Mouse (Mus musculus) ES-E14 (cell line): ENCODE data around the gene Sh3tc1. TPM values are rescaled to one million over a fixed set of nuclear protein-coding genes. Genes with fewer than 3 reads are reported as not detected.

Experiments used
- DNase-seq: peaks from one replicate; pipeline ENCODE4 v3.0.0-alpha.2; 2013; ENCODE audit warnings: low read depth, low spot score
- H3K27ac ChIP-seq: 2 replicates; pipeline ENCODE4 v1.5.1; 2012; ENCODE audit warnings: low read depth, mild to moderate bottlenecking, low read length, moderate library complexity, mixed read lengths; ENCODE audit not compliant: poor library complexity, insufficient read depth, severe bottlenecking
- H3K36me3 ChIP-seq: 2 replicates; pipeline ENCODE4 v1.6.1; 2012; ENCODE audit warnings: mild to moderate bottlenecking, low read length, moderate library complexity, mixed read lengths; ENCODE audit not compliant: control insufficient read depth, poor library complexity, insufficient read depth, severe bottlenecking
- H3K4me1 ChIP-seq, 2 experiments: fragments of 150-350 bp in 1 of 2; sonication (generic) in 1 of 2; 2 replicates each; pipeline ENCODE4 v1.6.1; 2012; ENCODE audit warnings: low read length in 2 of 2, mild to moderate bottlenecking in 1 of 2, mixed read lengths in 1 of 2; ENCODE audit not compliant: control insufficient read depth in 2 of 2, insufficient read depth in 2 of 2, poor library complexity in 1 of 2
- H3K4me3 ChIP-seq, 2 experiments: fragments of 150-350 bp in 1 of 2; sonication (generic) in 1 of 2; 2 replicates each; pipeline ENCODE4 v1.5.1; 2012; ENCODE audit warnings: low read length in 2 of 2, low read depth in 1 of 2, mild to moderate bottlenecking in 1 of 2, mixed read lengths in 1 of 2; ENCODE audit not compliant: insufficient read depth in 1 of 2, poor library complexity in 1 of 2, severe bottlenecking in 1 of 2
- H3K9ac ChIP-seq: 2 replicates; pipeline ENCODE4 v1.6.1; 2012; ENCODE audit warnings: low read depth, mild to moderate bottlenecking, low read length, mixed read lengths; ENCODE audit not compliant: poor library complexity, insufficient read depth, severe bottlenecking
- H3K9me3 ChIP-seq: fragments of 150-350 bp; sonication (generic); 2 replicates; pipeline ENCODE4 v1.6.1; 2012; ENCODE audit warnings: low read depth, mild to moderate bottlenecking, low read length; ENCODE audit not compliant: control insufficient read depth, insufficient read depth
- CHD2 ChIP-seq: IDR thresholded peaks from 2 replicates; pipeline ENCODE4 v1.6.1; 2014; ENCODE audit warnings: mild to moderate bottlenecking, low read depth, low read length, inconsistent platforms
- HCFC1 ChIP-seq: IDR thresholded peaks from 2 replicates; pipeline ENCODE4 v1.6.1; 2012; ENCODE audit warnings: low read length, inconsistent platforms, borderline replicate concordance; ENCODE audit not compliant: insufficient read depth
- MAFK ChIP-seq: IDR thresholded peaks from 2 replicates; pipeline ENCODE4 v1.6.1; 2014; ENCODE audit warnings: mild to moderate bottlenecking, low read depth, low read length, inconsistent platforms; ENCODE audit not compliant: insufficient read depth
- ZC3H11A ChIP-seq: IDR thresholded peaks from 2 replicates; pipeline ENCODE4 v1.6.1; 2012; ENCODE audit warnings: low read depth, mild to moderate bottlenecking, inconsistent platforms, low read length, borderline replicate concordance
- ZNF384 ChIP-seq: IDR thresholded peaks from 2 replicates; pipeline ENCODE4 v1.6.1; 2012; ENCODE audit warnings: low read depth, low read length, inconsistent platforms
- in situ Hi-C, 2 experiments: fragments of 600-800 bp; cut with MboI; formaldehyde crosslinking; loops; one replicate each; pipeline ENCODE4 v1.15.1; 2025; ENCODE audit warnings: low sequenced_read_pairs in 2 of 2, inconsistent platforms in 1 of 2; ENCODE audit not compliant: unreplicated experiment in 2 of 2
- total RNA-seq: library from RNA; depleted of rRNA; stranded (reverse); fragments of 300-350 nt; gene quantifications from 2 replicates; pipeline ENCODE4 v1.2.3, GENCODE M21; 2012

Sh3tc1 gene
- total RNA-seq, 1 experiment, result 5.9 TPM

GRCm38 (mm10) chr5:35701042-35701441 is 38.7 kb downstream of the Sh3tc1 start:
- DNase-seq, result peak; percentile 79
- in situ Hi-C loops, result no loop called here

GRCm38 (mm10) chr5:35695815-35696214 is 44.0 kb downstream of the Sh3tc1 start:
- peak; percentile 45 for DNase-seq
- no peak for TF ChIP-seq ZNF384
- no peak for TF ChIP-seq CHD2

More at GRCm38 (mm10) chr5:35701042-35701441, 38.7 kb downstream of the Sh3tc1 start:
- no peak overlapping the region for H3K4me3 ChIP-seq
- no peaks in the 10 kb centered on the region for H3K9me3 ChIP-seq
- TF ChIP-seq CHD2, result no peak
- 0 out of 2 replicates have a peak, but pooled peaks have one; percentile 47 for TF ChIP-seq ZC3H11A
- H3K9ac ChIP-seq, result no peak overlapping the region
- H3K4me1 ChIP-seq, result peaks cover 0 to 2% of the 10 kb centered on the region in 2 experiments; a peak in 1 of 4 replicates
- H3K36me3 ChIP-seq, result peaks cover 9% of the 10 kb centered on the region; the same call in 1 of the 2 replicates
- no peak overlapping the region for H3K27ac ChIP-seq

GRCm38 (mm10) chr5:35693638-35694037 is 46.1 kb downstream of the Sh3tc1 start:
- Histone ChIP-seq H3K4me3 (no peak overlapping the region), H3K36me3 (no peaks in the 10 kb centered on the region; the same call in 1 of the 2 replicates), H3K27ac (no peak overlapping the region), H3K4me1 (no peaks in the 10 kb centered on the region; a peak in 1 of 4 replicates), H3K9me3 (no peaks in the 10 kb centered on the region), H3K9ac (no peak overlapping the region)
- in situ Hi-C loops, result no loop called here
- TF ChIP-seq MAFK (no peak), ZC3H11A (no peak), ZNF384 (no peak), CHD2 (no peak), HCFC1 (no peak)
- DNase-seq, result no peak

More at GRCm38 (mm10) chr5:35695815-35696214, 44.0 kb downstream of the Sh3tc1 start:
- Histone ChIP-seq H3K4me3 (no peak overlapping the region), H3K36me3 (peaks cover 2% of the 10 kb centered on the region; the same call in 1 of the 2 replicates), H3K27ac (no peak overlapping the region), H3K4me1 (no peaks in the 10 kb centered on the region; a peak in 1 of 4 replicates), H3K9ac (no peak overlapping the region), H3K9me3 (no peaks in the 10 kb centered on the region)
- in situ Hi-C loops, result no loop called here

- no peak for DNase-seq
Measured at GRCm38 (mm10) chr5:35691246-35691645, 48.5 kb downstream of the Sh3tc1 start.

More at GRCm38 (mm10) chr5:35691246-35691645, 48.5 kb downstream of the Sh3tc1 start:
- no peak overlapping the region for H3K27ac ChIP-seq
- H3K9ac ChIP-seq, result no peak overlapping the region
- H3K4me3 ChIP-seq, result no peak overlapping the region
- in situ Hi-C loops, result no loop called here
- TF ChIP-seq CHD2 (no peak), ZNF384 (no peak), MAFK (no peak), ZC3H11A (no peak), HCFC1 (no peak)
- no peaks in the 10 kb centered on the region; a peak in 1 of 4 replicates for H3K4me1 ChIP-seq
- H3K9me3 ChIP-seq, result no peaks in the 10 kb centered on the region
- no peaks in the 10 kb centered on the region for H3K36me3 ChIP-seq
